Mouse (Mus musculus) lung, postnatal 10 days (tissue): ENCODE data around the gene Tex30.
A peak's percentile ranks its signal among the peaks of the same experiment; 100 is the strongest.

Source experiments
- DNase-seq: peaks from one replicate; pipeline ENCODE4 v3.0.0; 2021

The Tex30 gene

DNA sequence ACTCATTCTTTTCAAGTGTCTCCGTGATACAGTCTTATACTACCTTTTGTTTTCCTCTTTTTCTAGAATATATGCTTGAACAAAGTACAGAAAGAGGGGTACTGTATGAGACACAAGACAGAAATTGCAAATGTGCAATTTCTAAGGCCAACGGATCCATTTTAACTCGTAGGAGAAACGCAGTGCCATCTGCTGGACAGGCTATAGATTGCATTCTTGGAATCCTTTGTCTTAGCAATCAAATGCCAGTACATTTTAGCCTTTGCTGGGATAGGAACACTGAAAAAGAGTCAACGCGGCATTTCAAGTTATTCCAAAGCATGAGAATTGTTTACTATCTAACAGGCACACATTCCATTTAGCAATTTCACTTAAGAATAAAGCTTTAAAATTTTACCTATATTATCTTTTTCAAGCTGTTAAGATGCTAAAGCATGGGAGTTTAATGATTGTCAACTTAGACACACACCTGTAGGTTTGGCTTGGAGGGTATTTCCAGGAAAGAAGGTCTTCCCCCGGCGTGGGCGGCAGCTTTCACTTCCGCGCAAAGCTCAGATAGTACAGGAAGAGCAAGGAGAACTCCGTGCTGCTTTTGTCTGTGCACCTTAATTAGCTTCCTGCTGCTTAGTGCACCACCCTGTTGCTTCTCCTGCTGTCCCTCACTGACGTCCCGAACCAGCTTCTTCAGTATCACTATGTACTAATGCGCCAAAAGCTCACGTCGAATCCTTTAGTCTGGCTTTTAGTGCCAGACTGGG is 60.3 kb downstream of the Tex30 start:
- DNase-seq = peak; percentile 78
